Mouse (Mus musculus) midbrain, embryonic 12.5 days (tissue): ENCODE measurements around the gene Ccser1. TPM values are rescaled to one million over a fixed set of nuclear protein-coding genes. Genes with fewer than 3 reads are reported as not detected.

ENCODE experiments used
- ATAC-seq: fragments of 200-750 bp; cut with Nextera tagmentation; 2 replicates; pipeline ENCODE4 v1.8.0; 2017; ENCODE audit warnings: low read depth, moderate TSS enrichment, moderate library complexity; ENCODE audit not compliant: low FRiP score
- H3K27ac ChIP-seq: fragments of 300-500 bp; sonication (generic); replicated peaks from 2 replicates; pipeline ENCODE4 v1.5.1; 2016; ENCODE audit warnings: mild to moderate bottlenecking
- H3K27me3 ChIP-seq: fragments of 300-500 bp; sonication (generic); 2 replicates; pipeline ENCODE4 v1.6.1; 2016; ENCODE audit warnings: mild to moderate bottlenecking
- H3K36me3 ChIP-seq: fragments of 300-500 bp; sonication (generic); 2 replicates; pipeline ENCODE4 v1.6.1; 2016
- H3K4me1 ChIP-seq: fragments of 300-500 bp; sonication (generic); 2 replicates; pipeline ENCODE4 v1.6.1; 2016
- H3K4me2 ChIP-seq: fragments of 300-500 bp; sonication (generic); replicated peaks from 2 replicates; pipeline ENCODE4 v1.6.1; 2016; ENCODE audit warnings: mild to moderate bottlenecking, moderate library complexity
- H3K4me3 ChIP-seq: fragments of 300-500 bp; sonication (generic); 2 replicates; pipeline ENCODE4 v1.5.1; 2016; ENCODE audit warnings: mild to moderate bottlenecking
- H3K9ac ChIP-seq: fragments of 300-500 bp; sonication (generic); replicated peaks from 2 replicates; pipeline ENCODE4 v1.6.1; 2016; ENCODE audit warnings: mild to moderate bottlenecking, moderate library complexity
- H3K9me3 ChIP-seq: fragments of 300-500 bp; sonication (generic); 2 replicates; pipeline ENCODE4 v1.6.1; 2016; ENCODE audit warnings: mild to moderate bottlenecking
- WGBS: fragments of 180-500 bp; shearing (Covaris S2); methylation state at CpG from one replicate; pipeline ENCODE4 v1.1.7; 2016; 5-methylcytosine and 5-hydroxymethylcytosine counted together
- polyA plus RNA-seq: library from polyadenylated mRNA; unstranded; fragments of >200 nt; fragmentation: Nextera tagmentation; extraction: Ambion mirVana; gene quantifications from 2 replicates; pipeline ENCODE4 v1.2.1, GENCODE M21; 2016

Gene Ccser1
- polyA plus RNA-seq = 9.9 and 12.2 TPM in 2 replicates

DNA sequence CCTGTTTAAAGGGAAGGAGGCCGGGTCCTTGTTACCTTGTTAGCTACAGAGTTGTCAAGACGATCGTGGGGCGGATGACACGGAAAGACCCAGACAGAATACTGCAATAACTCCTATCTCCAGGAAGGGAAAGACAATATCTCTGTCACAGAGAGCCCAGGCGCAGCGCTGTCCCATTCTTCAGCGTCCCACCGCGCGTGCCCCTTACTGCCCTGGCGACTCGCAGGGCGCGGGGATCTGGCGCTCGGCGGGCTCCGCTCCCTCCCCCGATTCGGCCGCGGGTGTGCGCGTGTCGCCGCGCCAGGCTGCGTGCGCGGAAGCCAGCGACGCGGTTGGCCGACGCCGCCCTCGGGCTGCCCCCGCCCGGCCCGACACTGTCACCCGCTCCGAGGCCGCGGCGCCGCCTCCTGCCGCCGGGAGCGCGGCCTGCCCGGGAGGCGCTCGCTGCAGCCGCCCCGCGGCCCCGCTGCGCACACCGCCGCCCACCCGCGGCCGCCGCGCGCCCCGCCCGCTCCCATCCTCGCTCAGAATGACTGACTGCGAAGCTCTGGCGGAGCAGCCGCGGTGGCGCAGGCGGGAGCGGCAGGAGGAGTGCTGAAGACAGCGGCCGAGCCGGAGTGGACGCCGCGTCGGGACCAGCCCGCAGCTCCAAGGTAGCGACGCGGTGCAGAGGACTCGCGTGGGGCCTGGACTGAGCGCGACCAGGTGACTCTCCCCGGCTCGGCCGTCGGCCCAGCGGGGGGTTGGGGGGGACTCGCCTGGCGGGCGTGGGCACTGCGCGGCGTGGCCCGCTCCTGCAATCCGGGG lies at the start of gene Ccser1:
TSS of gene Ccser1 (plus strand) at position 376 of the 807 bp plus-strand sequence.
- H3K27me3 ChIP-seq = peaks cover 9% of the 10 kb centered on the region
- H3K27ac ChIP-seq = peak within 1 kb of the TSS; percentile 88
- no peaks in the 10 kb centered on the region for H3K9me3 ChIP-seq
- no peaks in the 10 kb centered on the region for H3K36me3 ChIP-seq
- H3K4me3 ChIP-seq = peak within 1 kb of the TSS; percentile 88
- H3K4me2 ChIP-seq = peak within 1 kb of the TSS; percentile 89
- peak; percentile 95 for ATAC-seq
- peaks cover 11% of the 10 kb centered on the region for H3K4me1 ChIP-seq
- under 1% methylated on average over 91 of the region's 105 CpGs for WGBS
- peak within 1 kb of the TSS; percentile 78 for H3K9ac ChIP-seq

DNA sequence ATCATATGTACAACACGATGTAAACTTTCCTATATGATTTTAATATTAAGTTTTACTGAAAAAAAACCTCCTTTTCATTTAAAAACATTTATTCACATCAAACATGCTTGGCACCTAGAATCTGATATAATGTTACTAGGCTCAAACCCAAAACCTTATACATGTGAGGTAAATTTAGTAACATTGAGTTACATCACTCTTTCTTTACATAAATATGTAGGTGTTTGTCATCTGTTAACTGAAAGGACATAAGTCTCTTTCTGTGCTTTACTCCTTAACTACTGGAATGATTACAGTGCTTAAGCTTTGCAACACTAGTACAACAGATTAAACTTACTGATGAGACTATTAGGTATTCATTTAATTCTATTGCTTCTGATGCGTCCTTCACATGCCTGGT lies 43.7 kb upstream of the Ccser1 start:
- no peak for ATAC-seq
- Histone ChIP-seq H3K9me3 (0 out of 2 replicates have a peak, but pooled peaks cover 5% of the 10 kb centered on the region), H3K36me3 (no peaks in the 10 kb centered on the region), H3K4me2 (no peak overlapping the region), H3K27me3 (no peaks in the 10 kb centered on the region), H3K4me1 (no peaks in the 10 kb centered on the region), H3K27ac (no peak overlapping the region), H3K4me3 (no peak overlapping the region), H3K9ac (no peak overlapping the region)
- WGBS = 89% methylated on average over 2 of the region's 2 CpGs

DNA sequence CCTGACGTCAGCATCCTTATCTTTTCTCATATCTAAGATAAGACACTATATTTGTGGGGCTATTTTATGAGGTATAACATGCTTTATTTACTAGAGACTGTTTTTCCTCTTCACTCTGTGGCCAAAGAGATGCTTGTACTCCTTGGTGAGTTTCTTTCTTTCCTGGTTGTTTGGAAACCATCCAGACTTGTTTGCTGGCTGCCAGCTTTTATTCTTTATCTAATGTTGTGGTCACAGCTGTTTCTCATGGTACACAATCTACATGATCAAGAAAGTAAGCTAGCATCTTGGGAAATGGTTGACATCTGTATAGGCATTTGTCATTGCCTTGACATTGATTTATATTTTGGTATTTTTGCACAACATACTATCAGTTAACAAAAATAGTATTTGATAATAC lies 37.1 kb upstream of the Ccser1 start:
- no peaks in the 10 kb centered on the region for H3K27me3 ChIP-seq
- no peak overlapping the region for H3K9ac ChIP-seq
- H3K36me3 ChIP-seq = no peaks in the 10 kb centered on the region
- no peak overlapping the region for H3K27ac ChIP-seq
- H3K9me3 ChIP-seq = no peaks in the 10 kb centered on the region
- ATAC-seq = no peak
- 74% methylated on average over 1 of the region's 1 CpGs for WGBS
- no peak overlapping the region for H3K4me2 ChIP-seq
- H3K4me3 ChIP-seq = no peak overlapping the region
- no peaks in the 10 kb centered on the region for H3K4me1 ChIP-seq

DNA sequence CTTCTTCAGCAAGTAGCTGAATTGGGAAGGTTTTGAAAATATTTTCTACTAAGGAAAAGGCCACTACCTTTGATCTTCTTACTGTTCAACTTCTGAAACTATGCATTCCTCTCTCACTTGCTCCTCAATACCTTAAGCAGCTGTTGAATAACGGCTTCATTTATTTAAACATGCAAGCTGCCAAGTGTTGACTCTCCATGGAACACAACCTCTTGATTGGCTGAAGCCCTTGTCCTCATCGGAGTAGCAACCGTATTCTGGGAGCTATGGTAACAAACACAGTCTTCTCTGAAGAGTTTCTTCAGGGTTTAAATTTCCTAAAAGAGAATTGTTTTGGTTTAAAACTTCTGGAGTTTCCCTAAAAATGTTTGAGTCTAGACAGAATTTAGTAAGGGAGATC lies 27.2 kb upstream of the Ccser1 start:
- ATAC-seq = no peak
- no peak overlapping the region for H3K27ac ChIP-seq
- 77% methylated on average over 3 of the region's 3 CpGs for WGBS

DNA sequence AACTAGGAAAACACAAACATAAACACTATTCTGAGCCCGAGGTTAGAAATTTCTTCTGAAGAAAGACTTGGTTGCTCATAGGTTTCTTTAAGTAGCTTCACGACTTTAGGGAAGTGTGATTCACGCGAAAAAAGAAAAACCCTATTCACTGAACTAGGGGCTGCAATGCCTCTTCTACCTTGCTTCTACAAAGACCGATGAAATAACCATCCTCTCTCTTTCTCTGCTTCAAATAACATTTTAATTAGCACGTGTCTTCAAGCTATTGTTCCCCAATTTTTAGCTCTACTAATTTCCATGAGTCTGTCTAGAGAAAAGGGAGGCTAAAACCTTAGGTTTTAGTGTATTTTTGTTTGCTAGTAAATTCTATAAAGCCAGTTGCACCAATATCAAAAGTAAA lies 25.5 kb upstream of the Ccser1 start:
- 28% methylated on average over 6 of the region's 6 CpGs for WGBS
- no peak for ATAC-seq

More for the DNA sequence above, 27.2 kb upstream of the Ccser1 start:
- H3K36me3 ChIP-seq = no peaks in the 10 kb centered on the region
- no peak overlapping the region for H3K4me3 ChIP-seq
- H3K27me3 ChIP-seq = no peaks in the 10 kb centered on the region
- peaks cover 17% of the 10 kb centered on the region for H3K4me1 ChIP-seq
- no peaks in the 10 kb centered on the region for H3K9me3 ChIP-seq
- H3K9ac ChIP-seq = no peak overlapping the region
- H3K4me2 ChIP-seq = no peak overlapping the region

DNA sequence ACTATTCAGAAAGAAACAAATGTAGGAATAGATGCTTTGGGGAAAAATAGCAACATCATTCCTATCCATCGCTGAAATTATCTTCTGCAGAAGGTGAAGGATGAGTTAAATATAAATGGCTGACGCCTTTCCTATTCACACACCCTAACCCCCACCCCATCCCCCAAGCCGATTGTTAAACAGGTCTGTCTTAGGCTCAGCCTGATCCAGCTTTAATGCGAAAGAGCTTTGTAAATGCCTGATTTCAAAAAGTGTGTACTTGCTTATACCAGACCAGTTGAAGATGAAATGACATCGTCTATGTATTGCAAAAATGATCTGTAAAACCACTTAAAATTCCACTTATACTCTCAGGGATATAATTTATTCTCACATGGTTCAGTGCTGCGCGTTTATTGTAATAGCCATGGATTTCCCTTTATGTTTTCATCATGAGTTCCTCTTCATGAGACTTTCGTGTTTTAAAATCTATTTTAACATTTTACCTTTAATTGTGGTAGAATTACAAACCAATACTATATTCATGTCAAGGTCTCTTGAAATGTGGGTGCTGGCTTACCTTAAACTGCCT lies 25.0 kb upstream of the Ccser1 start:
- 30% methylated on average over 8 of the region's 8 CpGs for WGBS
- H3K27ac ChIP-seq = no peak overlapping the region
- peak overlapping the region; percentile 13; the same call in 1 of the 2 replicates for H3K4me2 ChIP-seq
- no peaks in the 10 kb centered on the region for H3K9me3 ChIP-seq
- H3K36me3 ChIP-seq = no peaks in the 10 kb centered on the region
- ATAC-seq = peak; percentile 82
- no peak overlapping the region for H3K9ac ChIP-seq
- peaks cover 17% of the 10 kb centered on the region for H3K4me1 ChIP-seq
- H3K4me3 ChIP-seq = no peak overlapping the region
- no peaks in the 10 kb centered on the region for H3K27me3 ChIP-seq

More for the DNA sequence above, 25.5 kb upstream of the Ccser1 start:
- Histone ChIP-seq H3K36me3 (no peaks in the 10 kb centered on the region), H3K9ac (no peak overlapping the region), H3K4me2 (peak overlapping the region; percentile 13; the same call in 1 of the 2 replicates), H3K4me3 (no peak overlapping the region), H3K27me3 (no peaks in the 10 kb centered on the region), H3K27ac (no peak overlapping the region), H3K4me1 (peaks cover 17% of the 10 kb centered on the region), H3K9me3 (no peaks in the 10 kb centered on the region)

DNA sequence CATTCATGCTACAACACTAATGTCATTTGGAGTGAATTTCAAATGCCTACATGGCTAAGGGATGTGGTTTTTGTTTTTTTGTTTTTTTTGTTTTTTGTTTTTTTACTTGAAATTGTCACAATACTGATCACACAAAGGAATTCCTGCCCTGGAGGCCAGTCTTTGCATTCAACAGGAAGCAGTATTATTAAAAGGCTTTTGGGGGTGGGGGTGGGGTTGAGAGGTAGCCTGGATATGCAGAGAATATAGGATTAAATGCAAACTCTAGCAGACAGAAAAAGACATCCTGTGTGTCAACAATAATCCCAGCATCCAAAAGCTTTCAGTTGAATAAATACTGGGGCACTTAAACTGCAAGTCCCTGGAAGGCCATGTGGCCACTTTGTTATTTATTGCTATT lies 24.4 kb upstream of the Ccser1 start:
- Histone ChIP-seq H3K36me3 (no peaks in the 10 kb centered on the region), H3K27ac (no peak overlapping the region), H3K9me3 (no peaks in the 10 kb centered on the region), H3K4me3 (no peak overlapping the region), H3K9ac (no peak overlapping the region), H3K4me1 (peaks cover 17% of the 10 kb centered on the region), H3K4me2 (no peak overlapping the region), H3K27me3 (no peaks in the 10 kb centered on the region)
- peak; percentile 29; the same call in 1 of the 2 replicates for ATAC-seq

DNA sequence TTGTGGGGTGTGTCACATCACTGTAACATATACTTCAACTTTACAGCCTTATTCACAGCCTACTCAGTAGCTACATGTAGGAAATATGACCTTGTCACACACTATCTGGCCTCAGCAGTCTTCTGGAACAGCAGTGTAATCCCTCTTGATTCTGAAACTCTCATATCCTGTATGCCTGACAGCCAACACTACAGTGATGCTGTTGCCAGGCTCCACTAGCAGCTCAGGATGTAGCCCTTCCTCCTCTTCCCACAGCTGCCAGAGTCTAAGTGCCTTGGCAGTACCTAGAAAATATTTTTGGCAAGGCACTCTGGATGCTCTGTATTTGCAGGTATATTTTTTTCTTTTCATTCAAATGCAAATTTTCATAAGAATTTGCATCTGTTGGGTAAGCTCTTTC lies 18.0 kb upstream of the Ccser1 start:
- H3K9me3 ChIP-seq = no peaks in the 10 kb centered on the region
- no peak overlapping the region for H3K9ac ChIP-seq
- no peaks in the 10 kb centered on the region for H3K27me3 ChIP-seq
- H3K36me3 ChIP-seq = no peaks in the 10 kb centered on the region
- no peak for ATAC-seq
- no peak overlapping the region for H3K27ac ChIP-seq
- H3K4me3 ChIP-seq = no peak overlapping the region
- no peaks in the 10 kb centered on the region for H3K4me1 ChIP-seq
- no peak overlapping the region for H3K4me2 ChIP-seq

DNA sequence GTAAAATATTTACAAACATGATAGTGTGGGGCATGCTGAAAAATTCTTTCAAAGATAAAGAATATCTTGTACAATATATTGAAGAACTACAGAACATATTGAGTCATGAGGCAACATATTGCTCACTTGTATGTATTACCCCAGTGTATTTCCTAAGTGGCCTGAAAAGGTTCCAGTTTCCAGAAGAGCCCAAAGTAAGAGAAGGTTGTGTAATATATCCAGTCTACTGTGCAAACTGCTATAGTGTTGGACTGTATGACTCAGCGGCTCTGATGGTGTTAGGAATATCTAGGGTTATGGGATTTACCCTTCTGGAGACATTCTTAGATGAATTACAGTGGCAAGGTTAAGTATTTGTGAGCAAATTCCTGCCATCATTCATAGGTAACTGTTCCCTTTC lies 13.2 kb upstream of the Ccser1 start:
- H3K9ac ChIP-seq = no peak overlapping the region
- H3K4me1 ChIP-seq = no peaks in the 10 kb centered on the region
- ATAC-seq = no peak
- no peaks in the 10 kb centered on the region for H3K27me3 ChIP-seq
- 71% methylated on average over 1 of the region's 1 CpGs for WGBS
- H3K4me3 ChIP-seq = no peak overlapping the region
- H3K36me3 ChIP-seq = no peaks in the 10 kb centered on the region
- H3K9me3 ChIP-seq = no peaks in the 10 kb centered on the region
- H3K27ac ChIP-seq = no peak overlapping the region
- H3K4me2 ChIP-seq = no peak overlapping the region

DNA sequence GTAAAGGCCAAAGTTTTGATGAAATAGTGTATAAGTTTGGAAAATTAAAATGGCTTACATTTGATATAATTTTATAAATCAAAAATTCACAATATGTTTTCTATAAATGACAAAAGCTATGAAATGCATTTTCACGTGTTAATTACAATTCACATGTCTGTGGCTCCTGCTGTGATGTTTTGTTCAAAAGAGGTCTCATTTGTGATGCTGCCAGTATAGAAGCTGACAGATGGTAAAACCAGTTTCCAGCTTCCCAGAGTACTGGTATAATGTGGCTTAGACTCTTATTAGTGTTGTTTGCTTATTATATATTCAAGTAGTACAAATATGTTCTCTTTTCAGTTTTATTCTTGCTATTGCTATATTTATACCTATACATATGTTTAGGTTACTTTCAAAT lies 4.0 kb upstream of the Ccser1 start:
- Histone ChIP-seq H3K9me3 (no peaks in the 10 kb centered on the region), H3K9ac (no peak overlapping the region), H3K4me1 (peaks cover 7% of the 10 kb centered on the region), H3K27ac (no peak overlapping the region), H3K4me2 (no peak overlapping the region), H3K4me3 (no peak overlapping the region), H3K36me3 (no peaks in the 10 kb centered on the region), H3K27me3 (peaks cover 6% of the 10 kb centered on the region)
- ATAC-seq = no peak
- WGBS = 62% methylated on average over 1 of the region's 1 CpGs

DNA sequence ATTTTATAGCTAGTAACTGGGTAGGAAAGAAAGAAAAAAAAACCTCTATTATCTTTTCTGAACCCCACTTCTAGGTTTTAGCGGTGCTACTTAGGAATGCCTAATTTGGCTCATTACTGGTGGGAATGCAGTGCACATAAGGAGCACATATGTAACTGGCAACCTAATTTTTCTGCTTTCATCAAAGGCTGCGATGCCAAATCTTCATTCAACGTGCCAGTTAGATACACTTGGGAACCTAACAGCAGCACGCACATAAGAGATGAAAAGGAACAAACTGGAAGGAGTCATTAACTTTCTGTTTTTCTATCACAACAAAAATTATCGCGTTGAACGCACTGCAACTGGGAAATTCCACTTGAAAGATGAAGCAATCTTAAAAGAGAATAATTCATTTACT lies 2.6 kb upstream of the Ccser1 start:
- no peaks in the 10 kb centered on the region for H3K36me3 ChIP-seq
- no peak for ATAC-seq
- H3K9ac ChIP-seq = no peak overlapping the region

DNA sequence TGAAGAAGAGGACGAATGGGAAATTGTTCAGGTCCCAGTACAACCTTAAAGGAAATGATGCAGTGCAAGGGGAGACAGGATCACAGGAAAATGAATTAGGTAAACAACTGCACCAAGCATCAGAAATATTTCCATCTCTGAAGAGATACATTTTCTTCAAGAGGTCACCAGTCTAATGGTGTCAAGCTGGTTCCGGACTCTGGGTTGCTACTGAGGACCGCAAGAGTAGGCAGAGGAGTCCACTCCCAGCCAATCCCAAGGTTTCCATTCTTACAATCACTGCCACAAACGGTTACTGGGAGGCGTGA lies 529 bp upstream of the Ccser1 start:
- H3K4me2 ChIP-seq = peak overlapping the region; percentile 89
- ATAC-seq = no peak; the same call in 1 of the 2 replicates
- H3K9me3 ChIP-seq = no peaks in the 10 kb centered on the region
- no peaks in the 10 kb centered on the region for H3K36me3 ChIP-seq
- H3K27ac ChIP-seq = peak overlapping the region; percentile 88
- WGBS = 5% methylated on average over 5 of the region's 5 CpGs
- H3K4me1 ChIP-seq = peaks cover 11% of the 10 kb centered on the region
- peaks cover 9% of the 10 kb centered on the region for H3K27me3 ChIP-seq
- peak overlapping the region; percentile 88 for H3K4me3 ChIP-seq
- H3K9ac ChIP-seq = peak overlapping the region; percentile 78

More for the DNA sequence above, 2.6 kb upstream of the Ccser1 start:
- no peaks in the 10 kb centered on the region for H3K9me3 ChIP-seq
- H3K4me2 ChIP-seq = no peak overlapping the region
- H3K4me1 ChIP-seq = peaks cover 11% of the 10 kb centered on the region
- no peak overlapping the region for H3K27ac ChIP-seq
- peaks cover 9% of the 10 kb centered on the region for H3K27me3 ChIP-seq
- no peak overlapping the region for H3K4me3 ChIP-seq
- WGBS = 71% methylated on average over 7 of the region's 7 CpGs
